Comparison of ENCODE assay signal across 8 mouse cellular contexts in genomic region chr10:68276350-68276975, GRCm38 (mm10). TPM values are rescaled to one million over a fixed set of nuclear protein-coding genes. Genes with fewer than 3 reads are reported as not detected.
DNase-seq lines count a peak whose midpoint lies in the region; ATAC-seq and TF ChIP-seq lines count a peak whose summit lies in the region.

No protein-coding gene starts in this region.

- H3K4me1 ChIP-seq in bone marrow macrophage, adult 2 months (ENCODE audit: control insufficient read depth, insufficient read depth, low read length): peaks cover 13% of the 10 kb centered on the region
- peaks cover 0 to 13% of the 10 kb centered on the region in 2 experiments; a peak in 2 of 4 replicates for H3K4me1 ChIP-seq in heart, embryonic 14.5 days (ENCODE audit: control insufficient read depth in 2 of 2, insufficient read depth in 2 of 2, low read length in 2 of 2)
- no peaks in the 10 kb centered on the region; a peak in 1 of 4 replicates for H3K4me1 ChIP-seq in liver, embryonic 14.5 days (replicated peaks; ENCODE audit: control insufficient read depth in 2 of 2, insufficient read depth in 2 of 2, low read length in 1 of 2)

- no peaks in the 10 kb centered on the region for H3K27me3 ChIP-seq in heart, embryonic 14.5 days (ENCODE audit: control insufficient read depth, insufficient read depth, low read length)
- H3K27me3 ChIP-seq in liver, embryonic 14.5 days (ENCODE audit: control insufficient read depth, insufficient read depth, low read length): peaks cover 22% of the 10 kb centered on the region

- peak overlapping the region; percentile 89 for H3K9ac ChIP-seq in heart, embryonic 14.5 days (ENCODE audit: low read length)
- peak overlapping the region; percentile 38 for H3K9ac ChIP-seq in liver, embryonic 14.5 days (replicated peaks)

- WGBS in heart, embryonic 14.5 days: under 1% methylated on average over 28 of the region's 29 CpGs
- WGBS in liver, embryonic 14.5 days (ENCODE audit: insufficient replicate concordance): under 1% methylated on average over 29 of the region's 29 CpGs

- peaks cover 13% of the 10 kb centered on the region for H3K36me3 ChIP-seq in heart, embryonic 14.5 days (ENCODE audit: control insufficient read depth, insufficient read depth, low read length)
- no peaks in the 10 kb centered on the region for H3K36me3 ChIP-seq in liver, embryonic 14.5 days (replicated peaks; ENCODE audit: control insufficient read depth, insufficient read depth, low read depth)

- DNase-seq in CD4-positive, CD25-positive, alpha-beta regulatory T cell, adult 2 months (ENCODE audit: low read depth, low spot score): peak; percentile 89
- peak; percentile 75 for DNase-seq in fibroblast of lung, adult 2 months (ENCODE audit: low read depth)
- DNase-seq in kidney, postnatal 10 days: peak; percentile 86
- DNase-seq in liver, embryonic 14.5 days (ENCODE audit: low read depth in 3 of 3, low spot score in 3 of 3): no peak
- peak; percentile 77 for DNase-seq in neural tube, embryonic 10.5 days (ENCODE audit: extremely low spot score, low spot score)
- peak; percentile 74 for DNase-seq in telencephalon, adult 2 months (ENCODE audit: low read depth, low spot score)

- H3K9me3 ChIP-seq in heart, embryonic 14.5 days (ENCODE audit: control insufficient read depth, low read length): no peaks in the 10 kb centered on the region
- H3K9me3 ChIP-seq in liver, embryonic 14.5 days (ENCODE audit: control insufficient read depth, low read length): no peaks in the 10 kb centered on the region

- peak; percentile 72 for ATAC-seq in heart, embryonic 14.5 days (ENCODE audit: insufficient number of reproducible peaks, insufficient read depth, low FRiP score, low read depth)
- peak; percentile 71 for ATAC-seq in liver, embryonic 14.5 days (ENCODE audit: insufficient read depth)

- TF ChIP-seq EP300 in liver, embryonic 14.5 days (IDR thresholded peaks at IDR 0.05; ENCODE audit: low read depth): no peak

- H3K27ac ChIP-seq in bone marrow macrophage, adult 2 months (ENCODE audit: insufficient read depth, low read depth, low read length): peak overlapping the region; percentile 96
- H3K27ac ChIP-seq in heart, embryonic 14.5 days (replicated peaks in 1 of 2; ENCODE audit: control insufficient read depth in 1 of 2, insufficient read depth in 1 of 2, low read depth in 2 of 2, low read length in 2 of 2): peak overlapping the region; percentile 85 to 95
- H3K27ac ChIP-seq in liver, embryonic 14.5 days: no peak overlapping the region

- TF ChIP-seq CTCF in bone marrow macrophage, adult 2 months (IDR thresholded peaks at IDR 0.05; ENCODE audit: low read depth, low read length): no peak
- TF ChIP-seq CTCF in liver, embryonic 14.5 days (IDR thresholded peaks at IDR 0.05; ENCODE audit: low read depth): no peak

- H3K4me2 ChIP-seq in heart, embryonic 14.5 days (ENCODE audit: low read length): peak overlapping the region; percentile 77
- peak overlapping the region; percentile 72 for H3K4me2 ChIP-seq in liver, embryonic 14.5 days (ENCODE audit: low read depth)

- H3K4me3 ChIP-seq in bone marrow macrophage, adult 2 months (ENCODE audit: insufficient read depth, low read length): peak overlapping the region; percentile 96
- peak overlapping the region; percentile 73 to 87 for H3K4me3 ChIP-seq in heart, embryonic 14.5 days (ENCODE audit: control insufficient read depth in 1 of 2, insufficient read depth in 1 of 2, low read depth in 1 of 2, low read length in 2 of 2)
- peak overlapping the region; percentile 59 to 65 for H3K4me3 ChIP-seq in liver, embryonic 14.5 days (ENCODE audit: insufficient read depth in 1 of 2, low read depth in 2 of 2, low read length in 2 of 2)

- peak; percentile 34; the same call in 1 of the 2 replicates for TF ChIP-seq POLR2A in bone marrow macrophage, adult 2 months (IDR thresholded peaks at IDR 0.05; ENCODE audit: borderline replicate concordance, low read depth, low read length)

RNA-seq across cellular contexts. Expression of gene Arid5b, which starts 2.1 kb away (rescaled TPM):
- 25.9 and 26.5 TPM in 2 replicates for polyA plus RNA-seq in bone marrow macrophage, adult 2 months (2012; ENCODE audit: insufficient read depth, insufficient read length, missing spikeins)
- 23.0 and 23.3 TPM in 2 replicates for polyA plus RNA-seq in heart, embryonic 14.5 days (2014; fragmentation: Nextera tagmentation; extraction: Ambion mirVana)
- 1.0 and 1.3 TPM in 2 replicates for polyA plus RNA-seq in liver, embryonic 14.5 days (2012; rRNA removed)
- 3.3 and 3.9 TPM in 2 replicates for polyA plus RNA-seq in liver, embryonic 14.5 days (2014; fragmentation: Nextera tagmentation; extraction: Ambion mirVana)

Comparison
In these comparisons a context has a peak if more than half of its experiments do, and no peak if none do; other contexts are left out.
1. DNase-seq: peak in CD4-positive, CD25-positive, alpha-beta regulatory T cell, adult 2 months (single experiment), fibroblast of lung, adult 2 months (single experiment), kidney, postnatal 10 days (single experiment), neural tube, embryonic 10.5 days (single experiment) and telencephalon, adult 2 months (single experiment); none in liver, embryonic 14.5 days (0 of 3).
2. Peak in every context shown above with its lines, with median percentiles within 50 percentile points of each other: H3K4me3 ChIP-seq.